In the genomic region with DNA sequence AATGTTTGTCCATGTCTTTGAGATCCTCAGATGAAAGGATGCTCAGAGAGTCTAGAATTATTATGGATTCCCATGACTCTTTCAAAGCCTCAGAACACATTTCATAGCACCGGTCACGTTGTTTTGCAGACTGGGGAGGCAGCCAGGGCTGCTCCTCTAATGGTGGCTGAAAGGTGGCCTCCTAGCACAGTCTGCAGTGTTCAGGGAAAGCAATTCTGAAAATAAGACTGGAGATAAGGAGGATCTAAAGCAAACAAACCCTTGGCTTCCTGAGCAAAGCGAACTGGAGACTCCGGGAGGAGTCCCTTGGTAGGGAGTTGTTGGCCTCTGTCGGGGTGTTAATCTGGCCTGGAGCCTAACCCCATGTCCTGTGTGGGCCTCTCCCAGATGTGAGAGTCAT, we compare ENCODE assay signal across 25 mouse cellular contexts. TPM values are rescaled to one million over a fixed set of nuclear protein-coding genes. Genes with fewer than 3 reads are reported as not detected.
"Had no signal": no experiment of that assay in that cellular context is flagged by ENCODE, and none has a peak within 500 bp of the region (broad histone marks: within the 10 kb centered on the region; RNA-seq: fewer than 3 reads in every experiment).

No protein-coding gene starts in this region.

- H3K27me3 ChIP-seq: kidney, embryonic 15.5 days; limb, embryonic 12.5 days; limb, embryonic 15.5 days; liver, embryonic 12.5 days; midbrain, embryonic 12.5 days; midbrain, embryonic 15.5 days; neural tube, embryonic 13.5 days; stomach, embryonic 15.5 days had no signal

- H3K36me3 ChIP-seq: kidney, embryonic 15.5 days; limb, embryonic 12.5 days; limb, embryonic 15.5 days; liver, embryonic 12.5 days; liver, embryonic 15.5 days; midbrain, embryonic 12.5 days; midbrain, embryonic 15.5 days; neural tube, embryonic 13.5 days; stomach, embryonic 15.5 days had no signal

- H3K27ac ChIP-seq: left cerebral cortex, adult 2 months; liver, embryonic 12.5 days; liver, embryonic 15.5 days; midbrain, embryonic 12.5 days; midbrain, embryonic 15.5 days; neural tube, embryonic 13.5 days had no signal

- DNase-seq: kidney, adult 11 months; kidney, adult 8-10 months; kidney, postnatal 10 days; kidney, postnatal 36 days; layer of hippocampus, postnatal 36 days; left cerebral cortex, postnatal 4 days; lung, adult 2 months; lung, postnatal 14 days; lung, postnatal 4 days; retina, postnatal 1 day; right cerebral cortex, postnatal 25 days; spleen, adult 18-20 months; thymus, adult 2 months; thymus, postnatal 14 days; thymus, postnatal 4 days had no signal

- H3K9me3 ChIP-seq: kidney, embryonic 15.5 days; limb, embryonic 12.5 days; limb, embryonic 15.5 days; liver, embryonic 12.5 days; liver, embryonic 15.5 days; midbrain, embryonic 12.5 days; midbrain, embryonic 15.5 days; neural tube, embryonic 13.5 days; stomach, embryonic 15.5 days had no signal

- H3K4me1 ChIP-seq: limb, embryonic 12.5 days; limb, embryonic 15.5 days; midbrain, embryonic 12.5 days; midbrain, embryonic 15.5 days; neural tube, embryonic 13.5 days; stomach, embryonic 15.5 days had no signal

- ATAC-seq: liver, embryonic 12.5 days; midbrain, embryonic 15.5 days had no signal

- H3K4me3 ChIP-seq: kidney, embryonic 15.5 days; left cerebral cortex, adult 2 months; limb, embryonic 12.5 days; limb, embryonic 15.5 days; liver, embryonic 12.5 days; liver, embryonic 15.5 days; midbrain, embryonic 12.5 days; midbrain, embryonic 15.5 days; neural tube, embryonic 13.5 days; stomach, embryonic 15.5 days had no signal

- H3K4me2 ChIP-seq: kidney, embryonic 15.5 days; limb, embryonic 12.5 days; limb, embryonic 15.5 days; liver, embryonic 12.5 days; liver, embryonic 15.5 days; midbrain, embryonic 12.5 days; midbrain, embryonic 15.5 days; neural tube, embryonic 13.5 days; stomach, embryonic 15.5 days had no signal

- H3K9ac ChIP-seq: kidney, embryonic 15.5 days; limb, embryonic 12.5 days; limb, embryonic 15.5 days; liver, embryonic 12.5 days; liver, embryonic 15.5 days; midbrain, embryonic 12.5 days; midbrain, embryonic 15.5 days; neural tube, embryonic 13.5 days; stomach, embryonic 15.5 days had no signal

RNA-seq across cellular contexts. Expression of a gene that starts 55.7 kb away (rescaled TPM):
- polyA plus RNA-seq: limb, embryonic 12.5 days; liver, embryonic 12.5 days; liver, embryonic 15.5 days; lung, adult 2 months; midbrain, embryonic 12.5 days; neural tube, embryonic 13.5 days; stomach, embryonic 15.5 days had no signal
